Mouse (Mus musculus): ENCODE data around the gene Adam11.

- no peak for TF ChIP-seq POLR2A (IDR thresholded peaks at IDR 0.05; ENCODE audit: control insufficient read depth, low read depth, low read length)
- no peak; the same call in 1 of the 2 replicates for TF ChIP-seq CTCF (IDR thresholded peaks at IDR 0.05; ENCODE audit: control insufficient read depth, insufficient read depth, insufficient replicate concordance, low read depth, low read length)
These were observed 35.7 kb upstream of the Adam11 start for GRCm38 (mm10) chr11:102725574-102725973.
